Mouse (Mus musculus): ENCODE data around the gene Setx.

DNA sequence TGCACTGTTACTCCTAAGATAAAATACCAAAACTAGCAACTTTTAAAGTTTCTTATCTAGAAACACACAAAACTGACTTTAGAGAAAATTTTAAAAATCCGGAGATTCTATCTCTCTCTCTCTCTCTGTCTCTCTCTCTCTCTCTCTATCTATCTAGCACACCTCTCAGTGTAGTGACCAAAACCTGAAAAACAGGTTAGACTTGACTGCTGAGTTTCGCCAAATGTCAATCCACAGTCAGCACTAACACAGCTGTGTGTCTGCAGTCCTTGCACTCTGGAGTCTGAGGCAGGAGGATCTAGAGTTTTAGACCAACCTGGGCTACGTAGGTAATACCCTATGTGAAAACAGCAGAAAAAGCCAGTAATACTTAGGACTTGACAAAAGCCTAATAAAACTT lies 50.9 kb downstream of the Setx start:
- TF ChIP-seq CTCF (IDR thresholded peaks at IDR 0.05; ENCODE audit: borderline replicate concordance, insufficient read depth, low read depth, low read length) (no peak), POLR2A (IDR thresholded peaks at IDR 0.05; ENCODE audit: borderline replicate concordance, insufficient read depth, low read length) (no peak)

All from cerebellum, adult 2 months (tissue).